Comparison of ENCODE assay signal across 8 mouse cellular contexts in the genomic region with DNA sequence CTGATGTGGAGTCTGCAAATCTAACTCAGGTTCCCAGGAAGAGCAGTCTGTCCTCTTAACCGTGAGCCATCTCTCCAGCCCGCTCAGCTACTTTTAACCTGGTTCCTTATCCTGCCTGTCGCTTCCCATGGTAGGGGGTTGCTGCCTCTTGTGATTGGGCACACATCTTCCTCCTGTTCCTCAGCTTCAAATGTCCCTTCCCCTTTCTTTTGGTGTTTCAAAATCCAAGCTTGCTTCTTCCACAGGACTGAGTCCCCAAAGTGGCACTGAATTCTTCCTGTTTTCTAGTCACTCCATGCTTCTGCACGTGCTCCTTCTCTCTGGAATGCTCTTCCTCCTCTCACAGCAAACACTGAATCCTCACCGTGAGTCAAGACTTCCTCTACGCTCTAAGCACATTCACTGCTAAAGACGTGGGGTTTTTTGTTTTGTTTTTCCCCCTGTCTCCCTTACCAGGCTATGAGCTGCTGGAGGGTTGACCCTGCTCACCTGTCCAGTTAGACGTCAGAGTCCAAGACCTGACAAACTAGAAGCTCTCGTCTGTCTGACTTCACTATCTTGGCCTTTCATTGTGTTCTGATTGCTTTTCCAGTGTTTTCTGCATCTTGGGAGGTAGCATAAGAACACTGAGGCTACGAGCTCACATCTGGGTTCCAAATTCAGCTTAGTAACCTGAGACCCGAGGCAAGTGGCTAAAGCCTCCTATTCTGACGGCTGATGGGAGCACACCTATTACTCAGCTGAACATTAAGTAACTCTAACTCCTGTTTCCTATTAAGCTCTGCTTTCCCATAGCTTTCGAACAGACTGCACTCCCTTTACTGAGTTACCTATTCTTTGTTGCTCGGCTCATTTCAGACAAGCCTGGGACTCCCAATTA. TPM values are rescaled to one million over a fixed set of nuclear protein-coding genes. Genes with fewer than 3 reads are reported as not detected.
DNase-seq lines count a peak whose midpoint lies in the region; ATAC-seq lines count a peak whose summit lies in the region.

No protein-coding gene starts in this region.

- H3K4me1 ChIP-seq in forebrain, embryonic 14.5 days (ENCODE audit: control insufficient read depth, insufficient read depth, low read length) = peaks cover 14% of the 10 kb centered on the region
- H3K4me1 ChIP-seq in liver, embryonic 12.5 days = peaks cover 42% of the 10 kb centered on the region

- peaks cover 50% of the 10 kb centered on the region for H3K36me3 ChIP-seq in forebrain, embryonic 14.5 days (ENCODE audit: control insufficient read depth, insufficient read depth, low read length)
- peaks cover 48% of the 10 kb centered on the region for H3K36me3 ChIP-seq in liver, embryonic 12.5 days

- WGBS in forebrain, embryonic 14.5 days = 72% methylated on average over 14 of the region's 14 CpGs
- WGBS in liver, embryonic 12.5 days (ENCODE audit: insufficient replicate concordance) = 62% methylated on average over 14 of the region's 14 CpGs

- H3K9me3 ChIP-seq in forebrain, embryonic 14.5 days (replicated peaks; ENCODE audit: control insufficient read depth, low read length) = no peaks in the 10 kb centered on the region
- H3K9me3 ChIP-seq in liver, embryonic 12.5 days (replicated peaks) = no peaks in the 10 kb centered on the region

- peak; percentile 36 for DNase-seq in cerebellum, adult 9-11 months
- no peak for DNase-seq in cerebellum, postnatal 25 days
- DNase-seq in 3T3-L1 (ENCODE audit: low read depth, low spot score) = peak; percentile 50
- no peak for DNase-seq in forebrain, embryonic 14.5 days (ENCODE audit: low spot score)
- DNase-seq in right cerebral cortex, postnatal 10 days (ENCODE audit: low spot score in 2 of 2) = no peak
- no peak for DNase-seq in left cerebral cortex, postnatal 4 days
- no peak for DNase-seq in frontal cortex, postnatal 14 days (ENCODE audit: low spot score in 2 of 2)

- H3K27me3 ChIP-seq in forebrain, embryonic 14.5 days (replicated peaks; ENCODE audit: control insufficient read depth, insufficient read depth, low read length) = no peaks in the 10 kb centered on the region
- no peaks in the 10 kb centered on the region for H3K27me3 ChIP-seq in liver, embryonic 12.5 days (replicated peaks)

- H3K4me2 ChIP-seq in forebrain, embryonic 14.5 days (ENCODE audit: low read length) = peak overlapping the region; percentile 85
- H3K4me2 ChIP-seq in liver, embryonic 12.5 days = peak overlapping the region; percentile 98

- no peak for ATAC-seq in forebrain, embryonic 14.5 days
- ATAC-seq in liver, embryonic 12.5 days = no peak

- H3K9ac ChIP-seq in forebrain, embryonic 14.5 days (ENCODE audit: low read length) = peak overlapping the region; percentile 70
- H3K9ac ChIP-seq in liver, embryonic 12.5 days = peak overlapping the region; percentile 75

- intact Hi-C loops in left cerebral cortex, postnatal 4 days (cut with DNase I) = no loop called here

- peak overlapping the region; percentile 74; the same call in 1 of the 2 replicates for H3K27ac ChIP-seq in forebrain, embryonic 14.5 days (ENCODE audit: low read depth, low read length)
- peak overlapping the region; percentile 95 for H3K27ac ChIP-seq in liver, embryonic 12.5 days

- peak overlapping the region; percentile 68 for H3K4me3 ChIP-seq in forebrain, embryonic 14.5 days (ENCODE audit: low read depth, low read length)
- peak overlapping the region; percentile 76 for H3K4me3 ChIP-seq in liver, embryonic 12.5 days

RNA-seq across cellular contexts. Expression of gene Spag7, which starts 1.7 kb away (rescaled TPM):
- 65.4 and 83.9 TPM in 2 replicates for polyA plus RNA-seq in forebrain, embryonic 14.5 days (2014; fragmentation: Nextera tagmentation; extraction: Ambion mirVana)
- polyA plus RNA-seq in liver, embryonic 12.5 days (2016; fragmentation: Nextera tagmentation; extraction: Ambion mirVana) = 76.8 and 84.5 TPM in 2 replicates
- 10 to 100 TPM; 50.6 to 56.8 TPM for total RNA-seq in left cerebral cortex, postnatal 4 days (2021)

RNA-seq across cellular contexts. Expression of gene Eno3, which starts 10.5 kb away (rescaled TPM):
- 5.7 and 5.9 TPM in 2 replicates for polyA plus RNA-seq in forebrain, embryonic 14.5 days (2014; fragmentation: Nextera tagmentation; extraction: Ambion mirVana)
- 6.7 and 7.6 TPM in 2 replicates for polyA plus RNA-seq in liver, embryonic 12.5 days (2016; fragmentation: Nextera tagmentation; extraction: Ambion mirVana)
- 1 to 10 TPM; 8.1 to 9.3 TPM for total RNA-seq in left cerebral cortex, postnatal 4 days (2021)

RNA-seq across cellular contexts. Expression of gene Pfn1, which starts 13.1 kb away (rescaled TPM):
- polyA plus RNA-seq in forebrain, embryonic 14.5 days (2014; fragmentation: Nextera tagmentation; extraction: Ambion mirVana) = 793 and 798 TPM in 2 replicates
- 1,519 and 1,532 TPM in 2 replicates for polyA plus RNA-seq in liver, embryonic 12.5 days (2016; fragmentation: Nextera tagmentation; extraction: Ambion mirVana)
- 100 to 1,000 TPM; 319 to 321 TPM for total RNA-seq in left cerebral cortex, postnatal 4 days (2021)

RNA-seq across cellular contexts. Expression of gene Slc25a11, which starts 20.2 kb away (rescaled TPM):
- polyA plus RNA-seq in forebrain, embryonic 14.5 days (2014; fragmentation: Nextera tagmentation; extraction: Ambion mirVana) = 165 and 190 TPM in 2 replicates
- polyA plus RNA-seq in liver, embryonic 12.5 days (2016; fragmentation: Nextera tagmentation; extraction: Ambion mirVana) = 77.3 and 83.3 TPM in 2 replicates
- total RNA-seq in left cerebral cortex, postnatal 4 days (2021) = 10 to 100 TPM; 88.6 to 92.5 TPM

RNA-seq across cellular contexts. Expression of gene Camta2, which starts 20.4 kb away (rescaled TPM):
- 8.7 and 14.9 TPM in 2 replicates for polyA plus RNA-seq in forebrain, embryonic 14.5 days (2014; fragmentation: Nextera tagmentation; extraction: Ambion mirVana)
- 6.1 and 6.4 TPM in 2 replicates for polyA plus RNA-seq in liver, embryonic 12.5 days (2016; fragmentation: Nextera tagmentation; extraction: Ambion mirVana)
- total RNA-seq in left cerebral cortex, postnatal 4 days (2021) = 10 to 100 TPM; 65.7 to 69.5 TPM

Comparison
In these comparisons a context has a peak if more than half of its experiments do, and no peak if none do; other contexts are left out.
1. DNase-seq: peak in cerebellum, adult 9-11 months (single experiment) and 3T3-L1 (single experiment); none in cerebellum, postnatal 25 days (0 of 2), forebrain, embryonic 14.5 days (single experiment), right cerebral cortex, postnatal 10 days (0 of 2), left cerebral cortex, postnatal 4 days (single experiment) and frontal cortex, postnatal 14 days (0 of 2).